Mouse (Mus musculus) urinary bladder, adult 18-20 months (tissue): ENCODE data around the gene Ear6.
"Not testable (repeated sequence)": the region's sequence is repeated elsewhere in the genome, so short reads cannot be mapped to it uniquely, and the experiment has no call there.

Source experiments
- DNase-seq, 2 experiments: peaks; one replicate each; pipeline ENCODE4 v3.0.0; 2022; ENCODE audit warnings: low spot score in 2 of 2, mixed read lengths in 2 of 2

The Ear6 gene

GRCm38 (mm10) chr14:51853399-51853798 lies at the start of gene Ear6:
Gene Ear6, plus strand, starts transcription at chr14:51853699.
- no peak for DNase-seq

DNA sequence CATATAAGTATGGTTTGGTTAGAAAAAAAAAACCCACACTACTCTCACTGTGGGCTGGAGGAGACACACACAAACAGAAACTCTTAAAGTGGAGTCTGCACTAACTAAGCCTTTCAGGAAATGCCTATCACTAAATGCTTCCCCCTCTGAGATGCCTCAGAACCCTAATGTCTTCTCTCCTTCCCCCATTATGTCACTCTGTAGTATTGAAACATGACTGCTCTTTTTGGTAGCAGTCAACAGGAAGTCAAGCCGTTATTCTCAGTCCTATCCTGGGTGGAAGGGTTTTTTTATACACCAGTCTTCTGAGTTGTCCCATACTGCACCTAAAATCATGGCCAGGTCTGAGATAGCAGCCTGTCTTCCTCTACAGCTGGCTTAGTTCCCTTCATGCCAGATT lies 26.9 kb upstream of the Ear6 start:
- no peak for DNase-seq

GRCm38 (mm10) chr14:51827842-51828241 lies 25.7 kb upstream of the Ear6 start:
- DNase-seq = peak in 1 of 2 experiments; percentile 11

DNA sequence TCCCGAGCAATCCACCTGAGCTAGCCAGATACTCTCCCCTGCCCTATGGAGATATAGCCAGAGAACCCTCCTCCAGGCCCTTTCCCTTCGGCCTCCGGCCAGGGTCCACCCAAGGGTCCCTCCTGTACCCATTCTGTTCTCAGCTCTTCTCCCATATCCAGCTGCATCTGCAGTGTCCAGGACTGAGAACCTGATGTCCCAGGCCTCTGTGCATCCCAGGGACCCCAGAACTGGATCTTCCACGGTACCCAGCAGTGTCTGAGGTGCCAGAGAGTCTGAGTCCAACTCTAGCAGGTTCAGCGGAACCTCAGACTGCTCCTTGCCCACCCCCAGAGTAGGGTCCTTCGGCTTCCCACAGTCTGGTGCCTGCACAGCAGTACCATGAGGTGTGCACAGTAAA lies 24.3 kb upstream of the Ear6 start:
- DNase-seq = no peak

DNA sequence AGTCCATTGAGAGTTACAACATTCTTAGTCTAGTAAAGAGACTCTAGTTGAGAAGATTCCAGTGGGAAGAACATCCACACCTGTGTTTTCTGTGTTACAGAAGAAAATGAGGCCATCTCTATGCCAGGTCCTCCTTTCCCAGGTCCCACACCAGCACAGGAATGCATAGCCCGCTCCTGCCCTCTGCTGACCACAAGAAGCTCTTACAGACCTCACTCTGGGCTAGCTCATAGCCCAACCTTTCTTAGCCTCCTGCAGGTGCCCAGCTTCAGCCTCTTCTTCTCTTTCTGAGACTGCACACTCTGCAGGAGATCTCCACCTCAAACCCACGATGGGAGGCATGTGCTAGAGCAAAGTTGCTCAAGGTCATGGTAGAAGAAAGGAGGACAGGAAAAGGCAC lies 15.0 kb upstream of the Ear6 start:
- not testable (repeated sequence) for DNase-seq

- no peak for DNase-seq
Measured at GRCm38 (mm10) chr14:51842250-51842649, 11.2 kb upstream of the Ear6 start.

DNA sequence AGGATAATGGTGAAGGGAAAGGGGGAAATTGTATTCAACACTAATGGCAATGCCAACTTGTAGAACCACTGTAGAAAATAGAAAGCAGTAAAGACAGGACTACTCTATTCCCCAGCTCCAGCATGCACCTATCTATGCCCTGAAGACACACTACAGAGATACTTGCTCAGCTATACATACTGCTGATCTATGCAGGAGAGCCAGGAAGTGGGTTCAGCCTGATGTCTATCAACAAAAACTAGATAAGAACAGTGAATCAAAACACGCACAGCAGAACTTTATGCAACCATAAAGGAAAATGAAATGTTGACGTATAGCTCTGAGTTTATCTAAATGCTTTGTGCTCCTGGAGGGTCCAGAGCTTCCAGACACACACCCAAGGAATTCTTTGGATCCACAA lies 10.7 kb upstream of the Ear6 start:
- DNase-seq = no peak

GRCm38 (mm10) chr14:51843882-51844281 lies 9.6 kb upstream of the Ear6 start:
- DNase-seq = no peak

GRCm38 (mm10) chr14:51846566-51846965 lies 6.9 kb upstream of the Ear6 start:
- DNase-seq = no peak

DNA sequence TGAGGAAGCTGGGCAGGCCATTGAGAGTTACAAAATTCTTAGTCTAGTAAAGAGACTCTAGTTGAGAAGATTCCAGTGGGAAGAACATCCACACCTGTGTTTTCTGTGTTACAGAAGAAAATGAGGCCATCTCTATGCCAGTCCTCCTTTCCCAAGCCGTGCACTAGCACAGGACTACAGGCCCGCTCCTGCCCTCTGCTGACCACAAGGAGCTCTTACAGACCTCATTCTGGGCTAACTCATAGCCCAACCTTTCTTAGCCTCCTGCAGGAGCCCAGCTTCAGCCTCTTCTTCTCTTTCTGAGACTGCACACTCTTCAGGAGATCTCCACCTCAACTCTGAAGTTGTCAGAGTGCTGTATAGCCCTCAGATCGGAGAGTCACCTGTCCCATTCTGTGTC lies 2.5 kb upstream of the Ear6 start:
- DNase-seq = not testable (repeated sequence)

- not testable (repeated sequence) for DNase-seq
Measured at GRCm38 (mm10) chr14:51855280-51855679, 1.8 kb downstream of the Ear6 start.

DNA sequence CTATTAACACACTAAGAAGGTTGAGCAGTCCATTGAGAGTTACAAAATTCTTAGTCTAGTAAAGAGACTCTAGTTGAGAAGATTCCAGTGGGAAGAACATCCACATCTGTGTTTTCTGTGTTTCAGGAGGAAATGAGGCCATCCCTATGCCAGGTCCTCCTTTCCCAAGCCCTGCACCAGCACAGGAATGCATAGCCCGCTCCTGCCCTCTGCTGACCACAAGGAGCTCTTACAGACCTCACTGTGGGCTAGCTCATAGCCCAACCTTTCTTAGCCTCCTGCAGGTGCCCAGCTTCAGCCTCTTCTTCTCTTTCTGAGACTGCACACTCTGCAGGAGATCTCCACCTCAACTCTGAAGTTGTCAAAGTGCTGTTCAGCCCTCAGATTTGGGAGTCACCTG lies 10.1 kb downstream of the Ear6 start:
- not testable (repeated sequence) for DNase-seq

GRCm38 (mm10) chr14:51870756-51871155 lies 17.3 kb downstream of the Ear6 start:
- no peak for DNase-seq

GRCm38 (mm10) chr14:51871741-51872140 lies 18.2 kb downstream of the Ear6 start:
- DNase-seq = no peak

DNA sequence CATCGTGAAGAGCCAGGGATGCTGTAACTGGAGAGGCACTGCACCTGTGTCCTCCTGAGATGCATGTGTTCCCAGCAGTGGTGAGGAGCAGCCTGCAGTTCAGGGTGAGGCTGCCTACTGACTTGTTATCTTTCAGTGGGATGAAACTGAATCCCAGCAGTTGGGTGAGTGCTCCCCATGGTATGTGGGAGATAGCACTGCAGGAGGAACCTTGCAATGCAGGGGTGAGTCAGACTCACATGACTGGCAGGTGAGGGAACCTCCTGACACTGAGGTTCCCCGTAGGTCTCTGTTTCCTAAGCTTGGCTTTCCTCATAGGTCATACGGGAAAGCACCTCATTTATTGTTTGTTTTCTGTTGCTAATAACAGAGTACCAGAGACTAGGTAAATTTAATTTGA lies 24.0 kb downstream of the Ear6 start:
- no peak for DNase-seq

DNA sequence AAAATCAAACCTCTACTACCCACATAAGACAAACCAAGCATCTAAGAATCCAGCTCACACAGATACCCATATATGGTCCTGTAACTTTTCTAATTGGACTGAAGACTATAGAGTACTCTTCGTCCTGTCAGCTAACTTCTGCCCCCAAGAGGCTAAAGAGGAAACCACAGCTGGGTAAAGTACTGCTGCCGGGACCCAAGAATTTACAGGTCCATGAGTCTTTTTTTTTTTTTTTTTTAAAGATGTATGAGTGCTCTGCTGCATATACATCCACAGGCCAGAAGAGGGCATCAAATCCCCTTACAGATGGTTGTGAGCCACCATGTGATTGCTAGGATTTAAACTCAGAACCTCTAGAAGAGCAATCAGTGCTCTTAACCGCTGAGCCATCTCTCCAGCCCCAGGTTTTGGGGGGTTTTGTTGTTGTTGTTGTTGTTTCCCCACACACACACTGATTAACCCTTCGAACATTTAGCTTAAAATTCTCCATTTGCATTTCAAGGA lies 30.1 kb downstream of the Ear6 start:
- peak in 1 of 2 experiments; percentile 66 for DNase-seq

GRCm38 (mm10) chr14:51884031-51884544 lies 30.6 kb downstream of the Ear6 start:
- DNase-seq = no peak

GRCm38 (mm10) chr14:51884598-51885331 lies 31.3 kb downstream of the Ear6 start, which contains the start of gene Mettl17:
Gene Mettl17, plus strand, starts transcription at chr14:51884842.
- peak; percentile 82 to 93 for DNase-seq

DNA sequence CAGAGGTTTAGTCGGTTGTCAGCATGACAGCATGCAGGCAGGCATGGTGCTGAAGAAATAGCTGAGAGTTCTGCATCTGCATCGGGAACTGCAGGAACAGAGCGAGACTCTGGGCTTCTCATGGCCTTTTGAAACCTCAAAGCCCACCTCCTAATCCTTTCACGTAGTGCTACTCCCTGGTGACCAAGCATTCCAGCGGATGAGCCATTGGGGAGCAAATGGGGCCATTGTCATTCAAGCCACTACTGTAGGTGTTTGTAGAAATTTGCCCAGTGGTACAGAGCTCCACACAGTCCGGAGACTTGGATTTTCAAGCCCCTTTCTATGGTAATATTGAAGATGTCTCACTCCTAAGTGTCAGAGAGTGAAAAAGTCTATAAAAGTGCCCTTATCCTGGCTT lies 32.6 kb downstream of the Ear6 start:
- no peak for DNase-seq

GRCm38 (mm10) chr14:51889833-51890232 lies 36.3 kb downstream of the Ear6 start:
- no peak for DNase-seq

DNA sequence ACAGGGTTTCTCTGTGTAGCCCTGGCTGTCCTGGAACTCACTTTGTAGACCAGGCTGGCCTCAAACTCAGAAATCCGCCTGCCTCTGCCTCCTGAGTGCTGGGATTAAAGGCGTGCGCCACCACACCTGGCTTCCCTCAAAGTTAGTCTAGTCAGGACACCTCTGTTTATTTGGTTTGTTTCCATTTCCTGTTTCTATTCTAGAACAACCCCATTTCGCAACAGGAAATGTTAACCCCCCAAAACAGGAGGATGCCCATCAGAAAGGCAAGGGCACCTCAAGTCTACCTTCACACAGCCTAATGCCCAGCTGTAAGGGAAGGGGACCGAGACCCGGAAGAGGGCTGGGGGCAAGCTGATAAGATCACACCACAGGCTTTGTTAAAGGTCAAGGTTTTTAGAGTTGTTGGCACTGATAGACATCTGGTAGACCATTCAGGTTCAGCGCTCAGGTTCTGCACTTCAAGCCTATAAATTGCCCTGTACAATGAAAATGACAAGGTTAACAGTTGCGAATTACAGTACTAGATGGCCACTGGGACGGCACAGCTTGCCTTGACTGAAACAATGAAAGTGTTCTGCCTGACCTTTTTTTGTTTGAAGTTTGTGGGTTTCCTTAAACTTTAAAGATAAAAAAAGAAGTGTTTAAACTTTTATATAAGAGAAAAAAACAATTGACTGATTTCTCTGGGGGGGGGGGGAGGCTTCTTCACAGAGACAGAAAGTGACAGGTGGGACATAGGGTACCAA lies 38.9 kb downstream of the Ear6 start, which contains the start of gene Slc39a2:
Gene Slc39a2, plus strand, starts transcription at position 699 of the 749 bp plus-strand sequence.
- no peak for DNase-seq

- DNase-seq = peak in 1 of 2 experiments; percentile 36
Measured at GRCm38 (mm10) chr14:51893094-51893794, 39.7 kb downstream of the Ear6 start.
